Mouse (Mus musculus): ENCODE measurements around the gene Lbh.

DNA sequence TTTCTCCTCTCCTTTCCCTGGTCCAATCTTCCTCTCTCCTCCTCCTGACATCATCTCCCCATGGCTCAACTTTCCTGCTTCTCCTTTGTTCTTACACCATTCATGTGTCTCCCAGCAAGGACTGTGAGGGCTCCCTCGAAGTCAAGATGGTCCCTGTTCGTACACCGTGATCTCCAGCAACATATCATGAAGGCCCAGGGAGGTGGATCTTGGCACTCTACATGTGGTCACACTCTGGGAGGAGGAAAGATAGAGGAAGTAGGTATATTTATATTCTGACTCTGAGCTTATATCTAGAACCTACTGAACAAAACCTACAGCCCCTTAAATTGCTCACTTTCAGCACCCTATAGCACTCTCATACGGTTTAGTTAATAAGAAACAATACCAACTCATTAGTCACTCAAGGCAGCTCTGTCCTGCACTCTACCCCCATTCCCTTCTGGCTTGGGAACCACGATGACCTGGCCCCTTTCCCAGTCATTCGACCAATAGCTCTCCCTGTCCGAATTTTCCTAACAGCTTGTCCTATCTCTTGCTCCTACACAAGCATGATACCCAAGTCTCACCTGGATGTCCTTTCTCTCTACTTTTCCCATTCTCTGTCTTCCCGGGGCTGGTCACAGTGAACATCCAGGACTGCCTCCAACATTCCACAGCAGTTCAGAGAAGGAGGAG lies 44.0 kb downstream of the Lbh start:
- TF ChIP-seq CTCF (IDR thresholded peaks at IDR 0.05; ENCODE audit: borderline replicate concordance, insufficient read depth, low read depth, low read length) (no peak), POLR2A (IDR thresholded peaks at IDR 0.05; ENCODE audit: borderline replicate concordance, insufficient read depth, low read length) (no peak)

All from cerebellum, adult 2 months (tissue).